Mouse (Mus musculus) lung, adult 2 months (tissue): Measurements from ENCODE around the gene Dmrtb1.

Experiments used
- CTCF ChIP-seq: fragments of 200-500 bp; IDR thresholded peaks from 2 replicates; pipeline ENCODE4 v1.5.1; 2011; ENCODE audit warnings: mild to moderate bottlenecking, low read length, control low read depth; ENCODE audit not compliant: insufficient read depth
- POLR2A ChIP-seq: fragments of 200-500 bp; IDR thresholded peaks from 2 replicates; pipeline ENCODE4 v1.6.1; 2011; ENCODE audit warnings: low read depth, mild to moderate bottlenecking, control low read depth, low read length, borderline replicate concordance; ENCODE audit errors: extremely low read depth

DNA sequence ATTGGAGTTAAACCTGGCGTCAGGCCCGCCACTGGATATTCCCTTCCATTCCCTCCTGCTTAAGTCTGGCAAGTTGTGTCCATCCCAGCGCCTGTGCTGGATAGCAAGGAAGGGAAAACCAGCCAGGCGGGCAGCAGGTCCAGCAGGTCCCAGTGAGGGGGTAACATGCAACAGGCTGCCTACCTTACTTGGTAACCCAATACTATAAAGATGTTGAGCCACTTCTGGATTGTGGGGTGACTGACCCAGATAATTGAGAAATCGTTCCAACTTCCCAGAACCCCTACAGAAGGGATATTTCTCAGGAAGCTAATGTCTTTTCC is 9.7 kb downstream of the Dmrtb1 start:
- TF ChIP-seq POLR2A, result no peak
- no peak for TF ChIP-seq CTCF
